Mouse (Mus musculus) limb, embryonic 12.5 days (tissue): ENCODE results near the gene Mast4. TPM values are rescaled to one million over a fixed set of nuclear protein-coding genes. Genes with fewer than 3 reads are reported as not detected.

Experiments used
- ATAC-seq: fragments of 200-750 bp; cut with Nextera tagmentation; 2 replicates; pipeline ENCODE4 v1.8.0; 2017; ENCODE audit warnings: low read depth, moderate TSS enrichment; ENCODE audit not compliant: insufficient number of reproducible peaks, insufficient read depth, low FRiP score, low TSS enrichment
- H3K27ac ChIP-seq: fragments of 300-500 bp; sonication (generic); 2 replicates; pipeline ENCODE4 v1.5.1; 2016; ENCODE audit warnings: mild to moderate bottlenecking, moderate library complexity
- H3K27me3 ChIP-seq: fragments of 300-500 bp; sonication (generic); 2 replicates; pipeline ENCODE4 v1.6.1; 2016; ENCODE audit warnings: mild to moderate bottlenecking, moderate library complexity
- H3K36me3 ChIP-seq: fragments of 300-500 bp; sonication (generic); 2 replicates; pipeline ENCODE4 v1.6.1; 2016; ENCODE audit warnings: mild to moderate bottlenecking, moderate library complexity
- H3K4me1 ChIP-seq: fragments of 300-500 bp; sonication (generic); replicated peaks from 2 replicates; pipeline ENCODE4 v1.6.1; 2016
- H3K4me2 ChIP-seq: fragments of 300-500 bp; sonication (generic); 2 replicates; pipeline ENCODE4 v1.6.1; 2016; ENCODE audit warnings: mild to moderate bottlenecking, moderate library complexity
- H3K4me3 ChIP-seq: fragments of 300-500 bp; sonication (generic); replicated peaks from 2 replicates; pipeline ENCODE4 v1.5.1; 2016; ENCODE audit warnings: mild to moderate bottlenecking
- H3K9ac ChIP-seq: fragments of 300-500 bp; sonication (generic); replicated peaks from 2 replicates; pipeline ENCODE4 v1.6.1; 2016; ENCODE audit warnings: mild to moderate bottlenecking, moderate library complexity
- H3K9me3 ChIP-seq: fragments of 300-500 bp; sonication (generic); 2 replicates; pipeline ENCODE4 v1.6.1; 2016; ENCODE audit warnings: mild to moderate bottlenecking, moderate library complexity
- WGBS: fragments of 180-500 bp; shearing (Covaris S2); methylation state at CpG from one replicate; pipeline ENCODE4 v1.1.7; 2016; 5-methylcytosine and 5-hydroxymethylcytosine counted together
- polyA plus RNA-seq: library from polyadenylated mRNA; unstranded; fragments of >200 nt; fragmentation: Nextera tagmentation; extraction: Ambion mirVana; gene quantifications from 2 replicates; pipeline ENCODE4 v1.2.1, GENCODE M21; 2016

Gene Mast4
- polyA plus RNA-seq, 1 experiment from 2014 or later, result 26.0 TPM

DNA sequence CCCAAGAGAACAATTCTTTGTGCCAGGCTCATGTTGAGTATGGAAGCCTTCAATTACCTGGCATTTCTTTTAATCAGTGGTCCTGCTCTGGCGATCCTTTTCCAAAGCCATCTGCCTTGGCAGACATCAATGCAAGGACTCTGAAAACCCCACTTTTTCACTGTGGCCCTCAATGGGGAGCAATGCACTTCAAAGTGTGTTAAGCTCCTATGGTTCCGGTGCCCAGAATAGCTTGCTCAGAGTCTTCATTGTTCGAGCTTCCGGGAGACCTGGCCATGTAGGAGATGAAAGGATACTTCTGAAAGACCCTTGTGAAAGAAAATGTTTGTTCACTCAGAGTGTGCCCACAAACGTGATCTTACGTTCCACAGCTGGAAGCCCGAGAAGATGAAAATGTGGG, 333.4 kb downstream of the Mast4 start:
- 72% methylated on average over 7 of the region's 7 CpGs for WGBS
- Histone ChIP-seq H3K27ac (no peak overlapping the region), H3K36me3 (no peaks in the 10 kb centered on the region), H3K9me3 (no peaks in the 10 kb centered on the region), H3K4me2 (no peak overlapping the region), H3K4me1 (no peaks in the 10 kb centered on the region), H3K27me3 (0 out of 2 replicates have a peak, but pooled peaks cover 4% of the 10 kb centered on the region), H3K9ac (no peak overlapping the region), H3K4me3 (no peak overlapping the region)
- no peak for ATAC-seq

- no peaks in the 10 kb centered on the region for H3K36me3 ChIP-seq
These were observed 340.2 kb downstream of the Mast4 start for GRCm38 (mm10) chr13:102994098-102994497.

DNA sequence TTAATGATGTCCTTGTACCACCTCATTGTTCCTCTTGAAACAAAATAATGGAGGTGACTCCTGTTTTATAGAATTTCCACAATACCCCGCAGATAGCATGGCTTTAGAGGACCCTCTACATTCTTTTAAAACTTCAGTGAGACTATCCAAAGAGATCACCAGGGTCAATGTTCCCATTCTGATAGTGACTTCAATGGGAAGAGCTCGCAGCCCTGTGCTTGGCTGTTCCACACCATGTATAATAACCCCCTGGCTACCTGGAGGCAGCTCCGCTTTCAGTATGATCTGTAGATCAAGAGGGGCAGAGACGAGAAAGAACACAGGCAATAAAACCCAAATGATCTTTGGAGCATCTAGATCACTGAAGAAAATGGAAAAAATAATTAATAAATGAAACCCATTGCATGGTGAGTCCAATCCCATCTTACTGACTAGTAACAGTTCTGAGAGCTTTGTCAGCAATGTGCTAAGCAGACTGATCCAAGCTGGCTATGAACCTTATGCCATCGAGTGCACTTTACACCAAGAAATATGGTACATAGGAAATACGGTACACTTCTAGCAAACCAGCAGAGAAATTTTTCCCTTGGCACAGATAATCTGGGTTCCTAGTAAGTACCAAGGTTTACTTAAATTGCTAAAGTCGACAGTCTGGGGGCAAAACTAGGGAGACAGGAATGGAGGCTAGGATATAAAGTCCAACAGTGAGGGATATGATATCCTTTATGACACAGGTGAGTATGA, 341.4 kb downstream of the Mast4 start:
- no peak overlapping the region for H3K27ac ChIP-seq
- H3K36me3 ChIP-seq, result no peaks in the 10 kb centered on the region
- no peaks in the 10 kb centered on the region for H3K27me3 ChIP-seq
- no peak overlapping the region for H3K4me2 ChIP-seq
- H3K4me3 ChIP-seq, result no peak overlapping the region
- no peaks in the 10 kb centered on the region for H3K4me1 ChIP-seq
- 86% methylated on average over 7 of the region's 7 CpGs for WGBS
- no peak overlapping the region for H3K9ac ChIP-seq
- no peak for ATAC-seq
- no peaks in the 10 kb centered on the region for H3K9me3 ChIP-seq

More at GRCm38 (mm10) chr13:102994098-102994497, 340.2 kb downstream of the Mast4 start:
- Histone ChIP-seq H3K27ac (no peak overlapping the region), H3K27me3 (0 out of 2 replicates have a peak, but pooled peaks cover 2% of the 10 kb centered on the region), H3K4me1 (no peaks in the 10 kb centered on the region), H3K9ac (no peak overlapping the region), H3K9me3 (no peaks in the 10 kb centered on the region), H3K4me2 (no peak overlapping the region), H3K4me3 (no peak overlapping the region)
- 92% methylated on average over 11 of the region's 11 CpGs for WGBS
- ATAC-seq, result no peak

DNA sequence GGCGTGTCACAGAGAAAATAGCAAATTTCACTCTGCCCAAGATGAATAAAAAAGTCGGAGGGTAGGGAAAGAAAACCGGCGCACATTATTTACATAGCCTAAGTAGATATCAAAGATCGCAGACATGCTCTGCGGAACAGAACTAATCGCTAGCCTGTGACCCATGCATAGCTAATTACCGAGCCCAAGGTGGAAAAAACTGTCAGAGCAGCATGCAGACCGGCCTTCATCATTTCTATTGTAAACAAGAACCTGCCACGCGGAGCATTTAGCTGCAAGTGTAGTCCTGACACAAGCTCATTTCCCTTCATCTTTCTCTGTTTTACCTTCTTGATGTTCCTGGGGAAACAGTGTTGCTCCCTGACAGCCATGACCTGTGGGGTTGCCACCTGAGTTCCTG, 342.4 kb downstream of the Mast4 start:
- 84% methylated on average over 11 of the region's 11 CpGs for WGBS
- no peak for ATAC-seq

DNA sequence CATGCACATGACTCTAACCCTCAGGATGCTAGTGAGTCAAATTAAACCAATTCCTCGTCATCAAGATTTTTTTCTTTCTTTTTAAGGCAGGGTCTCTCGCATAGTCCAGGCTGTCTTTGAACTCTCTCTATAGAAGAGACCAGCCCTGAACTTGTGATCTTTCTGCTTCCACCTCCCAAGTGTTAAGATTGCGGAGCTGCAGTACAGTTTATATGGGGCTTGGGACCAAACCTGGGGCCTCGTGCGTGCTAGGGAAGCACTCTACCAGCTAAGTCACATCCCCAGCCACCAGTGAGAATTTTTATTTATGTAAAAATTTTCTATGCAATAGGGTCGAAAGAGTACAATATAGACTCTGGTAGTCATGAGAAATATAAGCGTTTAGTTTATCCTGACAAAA, 343.1 kb downstream of the Mast4 start:
- H3K27ac ChIP-seq, result no peak overlapping the region
- no peak overlapping the region for H3K4me2 ChIP-seq
- no peaks in the 10 kb centered on the region for H3K4me1 ChIP-seq
- ATAC-seq, result no peak
- no peaks in the 10 kb centered on the region for H3K9me3 ChIP-seq
- H3K27me3 ChIP-seq, result no peaks in the 10 kb centered on the region
- no peak overlapping the region for H3K4me3 ChIP-seq
- no peak overlapping the region for H3K9ac ChIP-seq
- H3K36me3 ChIP-seq, result no peaks in the 10 kb centered on the region
- 83% methylated on average over 7 of the region's 7 CpGs for WGBS

More for the DNA sequence above, 342.4 kb downstream of the Mast4 start:
- no peaks in the 10 kb centered on the region for H3K27me3 ChIP-seq
- no peak overlapping the region for H3K4me3 ChIP-seq
- H3K9ac ChIP-seq, result no peak overlapping the region
- H3K4me1 ChIP-seq, result no peaks in the 10 kb centered on the region
- no peak overlapping the region for H3K4me2 ChIP-seq
- H3K27ac ChIP-seq, result no peak overlapping the region
- H3K9me3 ChIP-seq, result no peaks in the 10 kb centered on the region
- H3K36me3 ChIP-seq, result no peaks in the 10 kb centered on the region

DNA sequence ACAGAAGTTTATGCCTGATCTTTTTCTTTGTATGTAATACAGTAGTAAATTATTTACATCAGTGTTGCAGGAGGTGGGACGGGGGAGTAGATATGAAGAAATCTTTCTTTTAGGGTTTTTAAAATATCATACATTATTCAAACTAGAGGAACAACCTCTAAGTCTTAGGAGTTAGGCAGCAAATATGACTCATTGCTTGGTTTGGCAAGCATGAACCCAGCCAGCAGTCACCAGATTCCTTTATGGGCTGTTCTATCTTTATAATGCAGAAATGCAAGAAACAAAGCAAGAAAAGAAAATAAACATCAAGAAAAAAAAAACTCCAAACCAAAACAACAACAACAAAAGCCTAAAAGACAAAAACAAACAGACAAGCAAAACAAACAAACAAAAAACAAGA, 344.2 kb downstream of the Mast4 start:
- Histone ChIP-seq H3K27me3 (no peaks in the 10 kb centered on the region), H3K36me3 (no peaks in the 10 kb centered on the region), H3K9me3 (no peaks in the 10 kb centered on the region), H3K27ac (no peak overlapping the region), H3K4me3 (no peak overlapping the region), H3K9ac (no peak overlapping the region), H3K4me2 (no peak overlapping the region), H3K4me1 (no peaks in the 10 kb centered on the region)
- 98% methylated on average over 1 of the region's 1 CpGs for WGBS
- ATAC-seq, result no peak

GRCm38 (mm10) chr13:102989616-102990015, 344.7 kb downstream of the Mast4 start:
- no peaks in the 10 kb centered on the region for H3K36me3 ChIP-seq
- no peak for ATAC-seq
- 77% methylated on average over 11 of the region's 11 CpGs for WGBS
- H3K9ac ChIP-seq, result no peak overlapping the region
- H3K4me1 ChIP-seq, result no peaks in the 10 kb centered on the region
- H3K27me3 ChIP-seq, result no peaks in the 10 kb centered on the region
- H3K4me3 ChIP-seq, result no peak overlapping the region
- no peak overlapping the region for H3K27ac ChIP-seq
- 0 out of 2 replicates have a peak, but pooled peaks cover under 1% of the 10 kb centered on the region for H3K9me3 ChIP-seq
- H3K4me2 ChIP-seq, result no peak overlapping the region

- ATAC-seq, result no peak
- Histone ChIP-seq H3K4me3 (no peak overlapping the region), H3K36me3 (no peaks in the 10 kb centered on the region), H3K27ac (no peak overlapping the region), H3K4me1 (no peaks in the 10 kb centered on the region), H3K27me3 (no peaks in the 10 kb centered on the region), H3K9me3 (0 out of 2 replicates have a peak, but pooled peaks cover 6% of the 10 kb centered on the region), H3K4me2 (no peak overlapping the region), H3K9ac (no peak overlapping the region)
- WGBS, result 93% methylated on average over 4 of the region's 4 CpGs
These were observed 345.3 kb downstream of the Mast4 start for GRCm38 (mm10) chr13:102988976-102989375.

- 65% methylated on average over 11 of the region's 11 CpGs for WGBS
- no peak for ATAC-seq
- Histone ChIP-seq H3K27me3 (no peaks in the 10 kb centered on the region), H3K4me3 (no peak overlapping the region), H3K36me3 (no peaks in the 10 kb centered on the region), H3K9ac (no peak overlapping the region), H3K9me3 (0 out of 2 replicates have a peak, but pooled peaks cover 6% of the 10 kb centered on the region), H3K27ac (no peak overlapping the region), H3K4me1 (no peaks in the 10 kb centered on the region), H3K4me2 (no peak overlapping the region)
These were observed 345.9 kb downstream of the Mast4 start for GRCm38 (mm10) chr13:102988251-102988895.

DNA sequence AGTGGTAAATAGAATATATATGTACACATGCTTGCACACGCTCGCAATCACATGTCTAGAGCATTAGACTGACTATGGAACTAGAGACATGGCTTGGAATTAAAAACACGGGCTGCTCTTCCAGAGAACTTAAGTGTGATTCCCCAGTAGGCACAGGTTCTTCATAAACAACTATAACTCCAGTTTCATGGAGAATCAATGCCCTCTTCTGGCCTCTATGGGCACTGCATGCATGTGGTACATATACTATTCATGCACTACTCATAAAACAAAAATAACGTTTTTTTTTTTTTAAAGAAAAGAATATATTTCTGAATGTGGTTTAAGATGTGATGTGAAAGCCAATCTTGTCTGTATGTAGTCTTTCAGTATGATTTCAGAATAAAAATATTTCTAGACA, 349.7 kb downstream of the Mast4 start:
- WGBS, result 95% methylated on average over 4 of the region's 4 CpGs
- Histone ChIP-seq H3K4me1 (peaks cover 3% of the 10 kb centered on the region; the same call in 1 of the 2 replicates), H3K36me3 (no peaks in the 10 kb centered on the region), H3K27ac (no peak overlapping the region), H3K4me2 (no peak overlapping the region), H3K9ac (no peak overlapping the region), H3K4me3 (no peak overlapping the region), H3K27me3 (0 out of 2 replicates have a peak, but pooled peaks cover 3% of the 10 kb centered on the region), H3K9me3 (0 out of 2 replicates have a peak, but pooled peaks cover 6% of the 10 kb centered on the region)
- no peak for ATAC-seq

- Histone ChIP-seq H3K27ac (no peak overlapping the region), H3K9me3 (no peaks in the 10 kb centered on the region), H3K4me1 (no peaks in the 10 kb centered on the region), H3K36me3 (no peaks in the 10 kb centered on the region), H3K9ac (no peak overlapping the region), H3K27me3 (no peaks in the 10 kb centered on the region), H3K4me2 (no peak overlapping the region), H3K4me3 (no peak overlapping the region)
- 84% methylated on average over 5 of the region's 5 CpGs for WGBS
- ATAC-seq, result no peak
These were observed 360.4 kb downstream of the Mast4 start for GRCm38 (mm10) chr13:102973853-102974252.
